Mouse (Mus musculus) liver, adult 2 months (tissue): ENCODE data around the gene Tmem219. TPM values are rescaled to one million over a fixed set of nuclear protein-coding genes. Genes with fewer than 3 reads are reported as not detected.

ENCODE experiments used
- DNase-seq: peaks from one replicate; pipeline ENCODE4 v3.0.0-alpha.2; 2011; ENCODE audit warnings: low read depth, low spot score; ENCODE audit errors: extremely low read depth
- H3K27ac ChIP-seq: fragments of 200-500 bp; replicated peaks from 2 replicates; pipeline ENCODE4 v1.5.1; 2012; ENCODE audit warnings: low read depth, mild to moderate bottlenecking, control low read depth, inconsistent platforms, low read length; ENCODE audit not compliant: insufficient read depth
- H3K27me3 ChIP-seq: fragments of 200-500 bp; 2 replicates; pipeline ENCODE4 v1.6.1; 2012; ENCODE audit warnings: mild to moderate bottlenecking, moderate library complexity, low read length, inconsistent platforms; ENCODE audit not compliant: control insufficient read depth, insufficient read depth
- H3K36me3 ChIP-seq: fragments of 200-500 bp; 2 replicates; pipeline ENCODE4 v1.6.1; 2012; ENCODE audit warnings: low read length, inconsistent platforms; ENCODE audit not compliant: control insufficient read depth, insufficient read depth
- H3K4me1 ChIP-seq: fragments of 200-500 bp; 2 replicates; pipeline ENCODE4 v1.6.1; 2011; ENCODE audit warnings: low read length; ENCODE audit not compliant: control insufficient read depth, insufficient read depth
- H3K4me3 ChIP-seq: fragments of 200-500 bp; 2 replicates; pipeline ENCODE4 v1.5.1; 2011; ENCODE audit warnings: low read depth, mild to moderate bottlenecking, control low read depth, low read length, moderate library complexity; ENCODE audit not compliant: insufficient read depth
- H3K79me2 ChIP-seq: fragments of 200-500 bp; 2 replicates; pipeline ENCODE4 v1.6.1; 2012; ENCODE audit warnings: inconsistent platforms, mild to moderate bottlenecking, low read length, moderate library complexity; ENCODE audit not compliant: control insufficient read depth, insufficient read depth
- H3K9ac ChIP-seq: fragments of 200-500 bp; 2 replicates; pipeline ENCODE4 v1.6.1; 2012; ENCODE audit warnings: low read depth, mild to moderate bottlenecking, control low read depth, inconsistent platforms, low read length
- CTCF ChIP-seq: fragments of 200-500 bp; IDR thresholded peaks from 2 replicates; pipeline ENCODE4 v1.5.1; 2011; ENCODE audit warnings: low read depth, low read length, control low read depth
- POLR2A ChIP-seq: fragments of 200-500 bp; IDR thresholded peaks from 2 replicates; pipeline ENCODE4 v1.6.1; 2011; ENCODE audit warnings: low read length, control low read depth; ENCODE audit not compliant: insufficient read depth; ENCODE audit errors: extremely low read depth
- WGBS: fragments of 180-500 bp; shearing (Covaris S2); methylation state at CpG from one replicate; pipeline ENCODE4 v1.1.7; 2018; 5-methylcytosine and 5-hydroxymethylcytosine counted together
- polyA plus RNA-seq: library from polyadenylated mRNA; depleted of rRNA; stranded (reverse); fragments of >200 nt; gene quantifications from 2 replicates; pipeline ENCODE4 v1.2.3, GENCODE M21; 2012; rRNA removed
- total RNA-seq: library from RNA; depleted of rRNA; stranded (reverse); fragments of >200 nt; gene quantifications from 2 replicates; pipeline ENCODE4 v1.2.3, GENCODE M21; 2014; rRNA removed

The Tmem219 gene
- total and polyA plus RNA-seq, 2 experiments, result 78.4 to 120 TPM

GRCm38 (mm10) chr7:126847421-126848398, 75.0 kb downstream of the Tmem219 start:
- Histone ChIP-seq H3K9ac (0 out of 2 replicates have a peak overlapping the region, but pooled peaks have one; percentile 13), H3K4me3 (peak overlapping the region; percentile 16; the same call in 1 of the 2 replicates), H3K27me3 (peaks cover 18% of the 10 kb centered on the region), H3K27ac (no peak overlapping the region), H3K36me3 (no peaks in the 10 kb centered on the region), H3K79me2 (no peaks in the 10 kb centered on the region), H3K4me1 (no peaks in the 10 kb centered on the region)
- DNase-seq, result no peak
- 4% methylated on average over 65 of the region's 74 CpGs for WGBS
- TF ChIP-seq POLR2A (no peak), CTCF (no peak)

- 0 out of 2 replicates have a peak within 1 kb of the TSS, but pooled peaks have one; percentile 13 for H3K9ac ChIP-seq
- no peaks in the 10 kb centered on the region for H3K4me1 ChIP-seq
- H3K27ac ChIP-seq, result no peak within 1 kb of the TSS
- H3K79me2 ChIP-seq, result no peaks in the 10 kb centered on the region
- no peak for TF ChIP-seq POLR2A
- no peak for TF ChIP-seq CTCF
- WGBS, result 52% methylated on average over 4 of the region's 4 CpGs
- no peaks in the 10 kb centered on the region for H3K36me3 ChIP-seq
- H3K4me3 ChIP-seq, result peak within 1 kb of the TSS; percentile 16; the same call in 1 of the 2 replicates
- peaks cover 18% of the 10 kb centered on the region for H3K27me3 ChIP-seq
- DNase-seq, result no peak
Observed at GRCm38 (mm10) chr7:126847116-126847420, 75.6 kb downstream of the Tmem219 start, which contains the start of gene Doc2a. TSS of gene Doc2a (plus strand) at chr7:126847416.

- no peak overlapping the region for H3K27ac ChIP-seq
- no peaks in the 10 kb centered on the region for H3K36me3 ChIP-seq
- H3K79me2 ChIP-seq, result no peaks in the 10 kb centered on the region
- H3K4me1 ChIP-seq, result no peaks in the 10 kb centered on the region
- H3K4me3 ChIP-seq, result no peak overlapping the region
- H3K9ac ChIP-seq, result no peak overlapping the region
- no peak for DNase-seq
- no peak for TF ChIP-seq CTCF
- 97% methylated on average over 2 of the region's 2 CpGs for WGBS
- peaks cover 18% of the 10 kb centered on the region for H3K27me3 ChIP-seq
Observed at GRCm38 (mm10) chr7:126845516-126845915, 77.2 kb downstream of the Tmem219 start.

- TF ChIP-seq CTCF (no peak), POLR2A (no peak)
- no peaks in the 10 kb centered on the region for H3K4me1 ChIP-seq
- no peaks in the 10 kb centered on the region for H3K36me3 ChIP-seq
- 85% methylated on average over 9 of the region's 9 CpGs for WGBS
- no peaks in the 10 kb centered on the region for H3K79me2 ChIP-seq
- no peak overlapping the region for H3K9ac ChIP-seq
- DNase-seq, result no peak
- no peak overlapping the region for H3K4me3 ChIP-seq
- H3K27ac ChIP-seq, result no peak overlapping the region
- H3K27me3 ChIP-seq, result peaks cover 12% of the 10 kb centered on the region
Observed at GRCm38 (mm10) chr7:126843276-126843675, 79.4 kb downstream of the Tmem219 start.

Other genes starting within 250 kb of the Tmem219 start
Only the 30 nearest of the 31 such genes appear.
- 15.6 and 20.5 TPM in 2 replicates for gene Bola2, start 227.5 kb downstream of the Tmem219 start, total RNA-seq
- gene Bola2, start 227.5 kb downstream of the Tmem219 start, polyA plus RNA-seq, result 35.6 and 37.7 TPM in 2 replicates
- gene Slx1b, start 227.1 kb downstream of the Tmem219 start, total RNA-seq, result 4.1 and 4.6 TPM in 2 replicates
- gene Slx1b, start 227.1 kb downstream of the Tmem219 start, polyA plus RNA-seq, result 11.3 and 15.4 TPM in 2 replicates
- gene Coro1a, start 215.1 kb downstream of the Tmem219 start, total RNA-seq, result 7.7 and 9.0 TPM in 2 replicates
- gene Coro1a, start 215.1 kb downstream of the Tmem219 start, polyA plus RNA-seq, result 10.6 and 22.7 TPM in 2 replicates
- gene Mapk3, start 163.3 kb downstream of the Tmem219 start, total RNA-seq, result 10.4 and 14.8 TPM in 2 replicates
- 68.7 and 70.7 TPM in 2 replicates for gene Mapk3, start 163.3 kb downstream of the Tmem219 start, polyA plus RNA-seq
- gene Gdpd3, start 156.6 kb downstream of the Tmem219 start, total RNA-seq, result 0.46 and 2.3 TPM in 2 replicates
- gene Gdpd3, start 156.6 kb downstream of the Tmem219 start, polyA plus RNA-seq, result 8.0 and 9.0 TPM in 2 replicates
- gene Ypel3, start 146.0 kb downstream of the Tmem219 start, total RNA-seq, result 26.4 and 35.2 TPM in 2 replicates
- 119 and 144 TPM in 2 replicates for gene Ypel3, start 146.0 kb downstream of the Tmem219 start, polyA plus RNA-seq
- 0.13 and 0.18 TPM in 2 replicates for gene Tbx6, start 141.4 kb downstream of the Tmem219 start, total RNA-seq
- 0.71 and 1.1 TPM in 2 replicates for gene Tbx6, start 141.4 kb downstream of the Tmem219 start, polyA plus RNA-seq
- gene Ppp4c, start 130.4 kb downstream of the Tmem219 start, total RNA-seq, result 45.8 and 52.8 TPM in 2 replicates
- gene Ppp4c, start 130.4 kb downstream of the Tmem219 start, polyA plus RNA-seq, result 81.2 and 97.2 TPM in 2 replicates
- gene Fam57b, start 125.2 kb downstream of the Tmem219 start, total RNA-seq, result not detected in 2 replicates
- 0.06 and 0.44 TPM in 2 replicates for gene Fam57b, start 125.2 kb downstream of the Tmem219 start, polyA plus RNA-seq
- gene 4930451I11Rik, start 91.3 kb downstream of the Tmem219 start, total RNA-seq, result not detected in 2 replicates
- not detected in 2 replicates for gene 4930451I11Rik, start 91.3 kb downstream of the Tmem219 start, polyA plus RNA-seq
- gene Doc2a, start 75.5 kb downstream of the Tmem219 start, total RNA-seq, result not detected in 2 replicates
- not detected in 2 replicates for gene Doc2a, start 75.5 kb downstream of the Tmem219 start, polyA plus RNA-seq
- 1.0 and 1.5 TPM in 2 replicates for gene Hirip3, start 60.9 kb downstream of the Tmem219 start, total RNA-seq
- 1.00 and 2.4 TPM in 2 replicates for gene Hirip3, start 60.9 kb downstream of the Tmem219 start, polyA plus RNA-seq
- 2.5 and 4.8 TPM in 2 replicates for gene Ino80e, start 60.5 kb downstream of the Tmem219 start, total RNA-seq
- 16.3 and 18.5 TPM in 2 replicates for gene Ino80e, start 60.5 kb downstream of the Tmem219 start, polyA plus RNA-seq
- 20.5 and 21.7 TPM in 2 replicates for gene Taok2, start 38.2 kb downstream of the Tmem219 start, total RNA-seq
- gene Taok2, start 38.2 kb downstream of the Tmem219 start, polyA plus RNA-seq, result 28.5 and 42.7 TPM in 2 replicates
- 2.1 and 3.4 TPM in 2 replicates for gene Kctd13, start 6.0 kb upstream of the Tmem219 start, total RNA-seq
- 5.8 and 7.6 TPM in 2 replicates for gene Kctd13, start 6.0 kb upstream of the Tmem219 start, polyA plus RNA-seq
- not detected in 2 replicates for gene Asphd1, start 26.7 kb upstream of the Tmem219 start, total RNA-seq
- not detected in 2 replicates for gene Asphd1, start 26.7 kb upstream of the Tmem219 start, polyA plus RNA-seq
- 0.20 and 0.28 TPM in 2 replicates for gene Sez6l2, start 27.6 kb upstream of the Tmem219 start, total RNA-seq
- gene Sez6l2, start 27.6 kb upstream of the Tmem219 start, polyA plus RNA-seq, result 0.31 and 0.60 TPM in 2 replicates
- 41.2 and 42.8 TPM in 2 replicates for gene Cdipt, start 53.0 kb upstream of the Tmem219 start, total RNA-seq
- 137 and 141 TPM in 2 replicates for gene Cdipt, start 53.0 kb upstream of the Tmem219 start, polyA plus RNA-seq
- gene Cdiptos, start 53.2 kb upstream of the Tmem219 start, total RNA-seq, result 0.09 TPM in 1 of 2 replicates, not detected in the other
- 0.20 and 0.23 TPM in 2 replicates for gene Cdiptos, start 53.2 kb upstream of the Tmem219 start, polyA plus RNA-seq
- 23.4 and 28.5 TPM in 2 replicates for gene Mvp, start 91.7 kb upstream of the Tmem219 start, total RNA-seq
- 26.3 and 39.4 TPM in 2 replicates for gene Mvp, start 91.7 kb upstream of the Tmem219 start, polyA plus RNA-seq
- gene Pagr1b, start 93.6 kb upstream of the Tmem219 start, total RNA-seq, result 0.74 TPM in 1 of 2 replicates, not detected in the other
- 0.49 TPM in 1 of 2 replicates, not detected in the other for gene Pagr1b, start 93.6 kb upstream of the Tmem219 start, polyA plus RNA-seq
- 4.9 and 6.7 TPM in 2 replicates for gene Pagr1a, start 94.4 kb upstream of the Tmem219 start, total RNA-seq
- 2.6 and 4.2 TPM in 2 replicates for gene Pagr1a, start 94.4 kb upstream of the Tmem219 start, polyA plus RNA-seq
- gene Gm42742, start 98.2 kb upstream of the Tmem219 start, total RNA-seq, result 9.5 and 10.7 TPM in 2 replicates
- 11.2 and 12.7 TPM in 2 replicates for gene Gm42742, start 98.2 kb upstream of the Tmem219 start, polyA plus RNA-seq
- not detected in 2 replicates for gene Prrt2, start 98.3 kb upstream of the Tmem219 start, total RNA-seq
- gene Prrt2, start 98.3 kb upstream of the Tmem219 start, polyA plus RNA-seq, result 0.75 TPM in 1 of 2 replicates, not detected in the other
- 8.9 and 16.4 TPM in 2 replicates for gene Maz, start 104.1 kb upstream of the Tmem219 start, total RNA-seq
- gene Maz, start 104.1 kb upstream of the Tmem219 start, polyA plus RNA-seq, result 74.6 and 81.9 TPM in 2 replicates
- 0.37 and 1.3 TPM in 2 replicates for gene Kif22, start 119.6 kb upstream of the Tmem219 start, total RNA-seq
- 0.44 and 0.75 TPM in 2 replicates for gene Kif22, start 119.6 kb upstream of the Tmem219 start, polyA plus RNA-seq
- 11.2 and 47.8 TPM in 2 replicates for gene Zg16, start 164.4 kb upstream of the Tmem219 start, total RNA-seq
- 1.2 and 2.3 TPM in 2 replicates for gene Zg16, start 164.4 kb upstream of the Tmem219 start, polyA plus RNA-seq
- 0.28 and 0.34 TPM in 2 replicates for gene AI467606, start 168.4 kb upstream of the Tmem219 start, total RNA-seq
- 1.2 and 1.3 TPM in 2 replicates for gene AI467606, start 168.4 kb upstream of the Tmem219 start, polyA plus RNA-seq
- 116 and 129 TPM in 2 replicates for gene Qprt, start 199.3 kb upstream of the Tmem219 start, total RNA-seq
- 196 and 210 TPM in 2 replicates for gene Qprt, start 199.3 kb upstream of the Tmem219 start, polyA plus RNA-seq
- gene Spn, start 214.9 kb upstream of the Tmem219 start, total RNA-seq, result 0.27 and 0.28 TPM in 2 replicates
- gene Spn, start 214.9 kb upstream of the Tmem219 start, polyA plus RNA-seq, result 0.54 and 0.88 TPM in 2 replicates